Mouse (Mus musculus): ENCODE measurements around the gene Pigyl. TPM values are rescaled to one million over a fixed set of nuclear protein-coding genes. Genes with fewer than 3 reads are reported as not detected.
A peak's percentile ranks its signal among the peaks of the same experiment; 100 is the strongest.

The Pigyl gene
- polyA plus RNA-seq (2016; fragmentation: Nextera tagmentation; extraction: Ambion mirVana), result 57.8 and 60.3 TPM in 2 replicates

DNA sequence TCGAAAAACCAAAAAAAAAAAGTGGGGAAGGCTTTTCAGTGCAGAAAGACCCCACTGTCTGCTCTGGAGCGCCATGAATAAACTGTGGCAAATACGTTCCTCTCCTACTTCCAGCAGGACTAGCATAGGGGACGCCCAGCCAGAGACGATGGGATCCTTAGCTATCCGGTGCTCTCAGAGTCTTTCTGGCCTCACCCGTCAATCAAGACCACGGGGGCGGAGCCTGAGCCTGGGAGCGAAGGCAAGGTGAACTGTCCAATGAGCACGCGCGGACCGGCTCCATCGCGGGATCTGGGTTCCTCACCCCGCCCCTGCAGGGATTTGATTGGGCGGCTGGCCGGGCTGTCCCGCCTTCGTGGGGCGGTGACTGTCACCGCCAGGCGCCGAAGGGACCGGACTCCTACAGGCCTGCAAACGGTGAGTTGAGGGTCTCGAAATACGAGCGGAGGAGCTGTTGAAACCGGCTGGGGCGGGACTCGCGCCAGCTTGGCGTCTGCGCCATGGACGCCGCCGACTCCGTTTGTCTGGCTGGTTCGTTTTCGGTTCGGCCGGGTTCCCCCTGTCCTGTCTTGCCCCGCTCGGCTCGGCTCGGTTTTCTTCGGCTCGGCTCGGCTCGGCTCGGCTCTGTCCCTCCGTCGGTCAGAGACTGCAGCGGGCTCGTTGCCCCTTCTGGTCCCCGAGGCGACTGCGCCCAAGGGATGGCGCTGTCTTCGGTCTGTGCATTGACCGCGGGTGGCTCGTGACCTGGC is at the start of gene Pigyl:
Gene Pigyl (plus strand): TSS at position 350 of the 749 bp plus-strand sequence.
- Histone ChIP-seq H3K27ac (replicated peaks) (peak within 1 kb of the TSS; percentile 91), H3K36me3 (peaks cover 5% of the 10 kb centered on the region), H3K4me3 (peak within 1 kb of the TSS; percentile 74), H3K27me3 (ENCODE audit: low read depth, poor library complexity, severe bottlenecking) (peaks cover 12% of the 10 kb centered on the region), H3K4me1 (peaks cover 20% of the 10 kb centered on the region), H3K9me3 (replicated peaks) (no peaks in the 10 kb centered on the region)
- DNase-seq (ENCODE audit: low spot score), result peak; percentile 99
- 1% methylated on average over 65 of the region's 65 CpGs for WGBS

DNA sequence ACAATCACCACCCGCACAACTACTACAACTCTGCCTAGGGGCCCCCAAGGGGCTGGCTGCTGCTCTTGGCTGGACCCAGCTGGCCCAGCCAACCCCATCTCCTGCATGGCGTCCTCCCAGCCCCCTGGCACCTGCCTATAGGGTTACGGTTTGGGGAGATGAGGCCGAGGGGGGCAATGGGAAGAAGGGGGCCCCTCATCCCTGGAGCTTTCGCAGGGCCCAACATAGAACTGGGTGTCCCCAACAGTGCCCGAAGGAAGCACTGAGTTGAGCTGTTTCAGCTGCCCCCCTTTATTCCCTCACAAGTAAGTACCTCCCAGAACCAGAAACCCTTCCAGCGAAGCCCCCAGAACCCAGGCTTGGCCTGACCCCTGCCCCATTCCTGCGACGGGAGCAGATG is 48.5 kb upstream of the Pigyl start:
- H3K27me3 ChIP-seq (ENCODE audit: low read depth, poor library complexity, severe bottlenecking), result no peaks in the 10 kb centered on the region

DNA sequence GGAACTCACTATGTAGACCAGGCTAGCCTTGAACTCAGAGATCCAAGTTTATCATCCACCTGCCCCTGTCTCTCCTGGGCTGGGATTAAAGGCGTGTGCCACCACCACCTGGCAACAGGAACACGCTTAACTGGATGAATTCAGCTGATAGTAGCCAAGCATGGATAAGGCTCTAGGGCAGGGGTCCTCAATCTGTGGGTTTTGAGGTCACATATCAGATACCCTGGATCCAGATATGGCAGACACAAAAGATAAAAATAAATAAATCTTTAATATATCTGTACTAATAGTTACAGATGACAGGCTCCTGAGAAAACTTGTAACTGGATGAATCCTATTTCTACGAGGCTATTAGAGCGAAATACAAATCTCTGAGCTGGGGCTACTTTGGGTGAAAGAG is 41.0 kb upstream of the Pigyl start:
- Histone ChIP-seq H3K27ac (replicated peaks) (no peak overlapping the region), H3K36me3 (peaks cover 41% of the 10 kb centered on the region), H3K4me3 (peak overlapping the region; percentile 81), H3K9me3 (replicated peaks) (no peaks in the 10 kb centered on the region), H3K27me3 (ENCODE audit: low read depth, poor library complexity, severe bottlenecking) (no peaks in the 10 kb centered on the region), H3K4me1 (peaks cover 22% of the 10 kb centered on the region)
- DNase-seq (ENCODE audit: low spot score), result no peak
- 95% methylated on average over 4 of the region's 4 CpGs for WGBS

More for the DNA sequence above, 48.5 kb upstream of the Pigyl start:
- no peak overlapping the region for H3K4me3 ChIP-seq
- H3K9me3 ChIP-seq (replicated peaks), result no peaks in the 10 kb centered on the region
- H3K27ac ChIP-seq (replicated peaks), result no peak overlapping the region
- no peak for DNase-seq (ENCODE audit: low spot score)
- WGBS, result 90% methylated on average over 9 of the region's 9 CpGs
- peaks cover 44% of the 10 kb centered on the region for H3K36me3 ChIP-seq
- no peaks in the 10 kb centered on the region for H3K4me1 ChIP-seq

DNA sequence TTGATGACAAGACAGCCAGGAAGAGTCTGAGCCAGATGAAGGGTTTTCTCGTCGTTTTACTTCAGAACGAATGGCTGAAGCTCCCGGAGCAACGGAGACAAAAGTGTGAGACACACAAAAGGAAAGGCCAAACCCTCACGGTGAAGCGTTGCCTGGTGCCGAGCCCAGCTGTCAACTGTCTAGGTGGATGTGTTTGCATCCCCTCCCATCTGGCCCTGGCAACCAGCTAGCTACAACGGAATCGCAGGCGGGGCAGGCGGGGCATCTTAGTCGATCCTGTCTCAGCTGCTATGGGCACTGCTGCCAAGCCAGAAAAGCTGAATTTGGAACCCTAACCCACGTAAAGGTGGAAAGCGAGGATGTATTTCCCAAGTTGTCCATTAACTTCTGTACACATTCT is 40.6 kb upstream of the Pigyl start:
- Histone ChIP-seq H3K4me1 (peaks cover 22% of the 10 kb centered on the region), H3K36me3 (peaks cover 37% of the 10 kb centered on the region), H3K9me3 (replicated peaks) (no peaks in the 10 kb centered on the region), H3K4me3 (peak overlapping the region; percentile 81), H3K27me3 (ENCODE audit: low read depth, poor library complexity, severe bottlenecking) (no peaks in the 10 kb centered on the region), H3K27ac (replicated peaks) (peak overlapping the region; percentile 93)
- peak; percentile 38 for DNase-seq (ENCODE audit: low spot score)
- WGBS, result 33% methylated on average over 15 of the region's 15 CpGs

DNA sequence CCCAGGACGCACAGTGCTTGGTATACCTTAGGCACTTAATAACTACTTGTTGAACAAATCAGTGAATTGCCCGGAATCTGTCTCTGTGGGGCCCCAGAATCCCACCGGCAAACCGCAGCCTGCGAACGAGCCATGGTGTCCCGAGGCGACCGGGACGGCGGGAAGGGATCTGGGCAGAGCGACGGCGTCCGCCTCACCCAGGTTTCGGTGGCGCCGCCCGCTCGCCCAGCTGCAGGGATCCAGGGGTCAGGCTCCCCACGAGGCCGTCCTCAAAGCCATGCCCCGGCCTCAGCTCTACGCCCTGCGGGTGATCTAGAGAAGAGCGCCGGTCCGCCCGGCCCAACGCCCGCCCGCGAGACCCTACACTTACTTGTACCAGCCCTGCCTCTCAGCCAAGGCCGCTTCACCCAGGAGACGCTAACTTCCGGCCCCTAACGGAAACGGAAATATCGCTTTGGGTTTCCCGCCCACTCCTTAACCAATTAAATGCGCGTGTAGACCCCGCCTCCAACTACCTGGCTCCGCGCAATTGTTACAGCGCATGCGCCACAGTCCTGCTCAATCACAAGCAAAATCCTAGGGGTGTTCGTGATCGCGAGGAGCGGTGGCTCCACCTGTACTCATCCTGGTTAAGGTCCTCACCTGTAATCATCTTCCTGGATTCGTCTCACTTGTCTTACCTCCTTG is 39.8 kb upstream of the Pigyl start, which contains the start of gene Elof1:
Gene Elof1 (minus strand): TSS at position 433 of the 687 bp plus-strand sequence.
- under 1% methylated on average over 52 of the region's 52 CpGs for WGBS
- DNase-seq (ENCODE audit: low spot score), result peak; percentile 94
- H3K4me3 ChIP-seq, result peak within 1 kb of the TSS; percentile 81
- H3K27me3 ChIP-seq (ENCODE audit: low read depth, poor library complexity, severe bottlenecking), result no peaks in the 10 kb centered on the region
- peak within 1 kb of the TSS; percentile 93 for H3K27ac ChIP-seq (replicated peaks)
- H3K9me3 ChIP-seq (replicated peaks), result no peaks in the 10 kb centered on the region
- H3K4me1 ChIP-seq, result peaks cover 22% of the 10 kb centered on the region
- peaks cover 29% of the 10 kb centered on the region for H3K36me3 ChIP-seq

DNA sequence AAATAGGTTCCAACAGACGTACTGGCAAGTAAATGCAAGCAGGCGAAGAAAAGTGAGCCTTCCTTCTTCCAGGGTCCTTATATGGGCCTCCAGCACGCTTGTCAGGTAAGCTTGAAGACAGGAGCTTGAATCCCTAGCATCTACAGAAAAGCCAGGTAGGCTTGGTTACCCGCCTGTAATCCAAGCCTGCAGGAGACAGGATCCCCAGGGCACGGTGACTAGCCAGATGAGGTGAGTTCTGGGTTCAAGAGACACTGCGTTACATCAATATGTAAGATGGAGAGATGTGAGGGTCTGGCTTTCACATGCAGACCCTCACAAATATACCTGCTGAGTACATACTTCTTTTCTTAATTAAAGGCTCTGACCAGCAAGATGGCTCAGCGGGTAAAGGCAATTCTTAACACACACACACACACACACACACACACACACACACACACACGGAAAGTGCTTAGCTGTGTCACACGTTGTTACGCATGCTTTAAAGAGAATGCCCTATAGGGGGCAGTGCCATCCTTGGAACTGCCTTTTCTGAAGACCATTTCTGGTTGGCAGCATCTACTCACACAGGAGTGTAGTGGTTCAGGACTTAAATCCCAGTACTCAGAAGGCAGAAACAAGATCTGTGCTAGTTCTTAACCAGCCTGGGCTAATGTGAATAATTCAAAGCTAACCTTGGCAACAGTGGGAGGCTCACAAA is 38.7 kb upstream of the Pigyl start:
- Histone ChIP-seq H3K27ac (replicated peaks) (peak overlapping the region; percentile 93; the same call in 1 of the 2 replicates), H3K36me3 (peaks cover 18% of the 10 kb centered on the region), H3K27me3 (ENCODE audit: low read depth, poor library complexity, severe bottlenecking) (no peaks in the 10 kb centered on the region), H3K9me3 (replicated peaks) (no peaks in the 10 kb centered on the region), H3K4me1 (peaks cover 22% of the 10 kb centered on the region), H3K4me3 (peak overlapping the region; percentile 81)
- 49% methylated on average over 10 of the region's 10 CpGs for WGBS
- peak; percentile 37 for DNase-seq (ENCODE audit: low spot score)

DNA sequence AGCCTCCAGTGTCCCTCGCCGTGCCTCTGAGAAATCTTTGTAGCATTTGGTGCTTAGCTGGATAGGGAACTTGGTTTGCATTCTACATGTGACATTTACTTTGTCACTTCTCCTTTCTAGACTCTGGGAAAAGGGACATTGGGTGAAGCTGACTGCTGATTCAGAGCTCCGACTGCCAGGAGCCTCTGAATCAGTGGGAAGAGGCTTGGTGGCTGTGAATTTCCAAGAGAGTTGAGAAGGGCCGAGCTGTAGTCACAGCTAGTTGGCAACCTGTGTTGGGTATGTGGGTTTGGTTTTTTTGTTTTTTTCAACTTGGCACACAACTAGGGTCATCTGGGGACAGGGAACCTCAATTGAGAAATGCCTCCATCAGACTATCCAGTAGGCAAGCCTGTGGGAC is 37.1 kb upstream of the Pigyl start:
- Histone ChIP-seq H3K36me3 (peaks cover 3% of the 10 kb centered on the region; the same call in 1 of the 2 replicates), H3K4me3 (no peak overlapping the region), H3K9me3 (replicated peaks) (no peaks in the 10 kb centered on the region), H3K4me1 (peaks cover 22% of the 10 kb centered on the region), H3K27ac (replicated peaks) (no peak overlapping the region), H3K27me3 (ENCODE audit: low read depth, poor library complexity, severe bottlenecking) (no peaks in the 10 kb centered on the region)
- DNase-seq (ENCODE audit: low spot score), result no peak
- WGBS, result 94% methylated on average over 4 of the region's 4 CpGs

DNA sequence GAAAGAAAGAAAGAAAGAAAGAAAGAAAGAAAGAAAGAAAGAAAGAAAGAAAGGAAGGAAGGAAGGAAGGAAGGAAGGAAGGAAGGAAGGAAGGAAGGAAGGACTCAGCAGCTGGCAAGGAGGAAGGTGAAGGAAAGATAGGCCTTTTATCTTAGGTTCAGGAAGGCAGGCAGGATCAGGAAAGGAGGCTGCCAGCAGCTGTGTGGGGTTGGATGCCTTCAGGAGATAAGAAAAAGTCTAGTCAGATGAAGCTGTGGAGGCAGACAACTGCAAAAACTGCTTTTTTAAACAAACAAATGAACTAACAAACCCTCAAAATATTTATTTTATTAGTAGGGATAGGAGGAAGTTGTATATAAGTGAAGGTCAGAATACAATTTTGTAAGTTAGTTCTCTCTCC is 35.1 kb upstream of the Pigyl start:
- no peaks in the 10 kb centered on the region for H3K27me3 ChIP-seq (ENCODE audit: low read depth, poor library complexity, severe bottlenecking)
- H3K9me3 ChIP-seq (replicated peaks), result no peaks in the 10 kb centered on the region

DNA sequence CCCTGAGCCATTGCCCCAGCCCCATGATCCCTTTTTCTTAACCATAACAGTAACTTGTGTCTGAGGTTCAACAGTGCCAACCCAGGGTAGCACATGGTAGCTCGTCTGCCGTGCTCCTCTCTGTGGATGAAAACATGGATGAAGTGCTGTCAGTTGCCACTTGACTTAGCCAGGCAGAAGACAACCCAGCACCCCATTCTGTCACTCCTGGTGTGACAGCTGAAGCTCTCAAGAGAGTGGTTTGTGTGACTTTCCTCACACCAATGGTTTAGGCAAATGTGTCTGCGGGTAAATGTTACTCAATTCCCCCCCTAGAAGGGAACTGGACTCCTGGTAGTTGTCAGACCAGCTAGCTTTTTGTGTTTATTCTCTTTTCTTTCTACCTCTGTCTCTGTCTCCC is 34.6 kb upstream of the Pigyl start:
- Histone ChIP-seq H3K27ac (replicated peaks) (no peak overlapping the region), H3K27me3 (ENCODE audit: low read depth, poor library complexity, severe bottlenecking) (no peaks in the 10 kb centered on the region), H3K4me3 (no peak overlapping the region), H3K4me1 (peaks cover 7% of the 10 kb centered on the region), H3K36me3 (no peaks in the 10 kb centered on the region), H3K9me3 (replicated peaks) (no peaks in the 10 kb centered on the region)
- no peak for DNase-seq (ENCODE audit: low spot score)
- 86% methylated on average over 3 of the region's 3 CpGs for WGBS

More for the DNA sequence above, 35.1 kb upstream of the Pigyl start:
- Histone ChIP-seq H3K36me3 (no peaks in the 10 kb centered on the region), H3K4me1 (peaks cover 10% of the 10 kb centered on the region), H3K4me3 (no peak overlapping the region), H3K27ac (replicated peaks) (no peak overlapping the region)
- DNase-seq (ENCODE audit: low spot score), result no peak

DNA sequence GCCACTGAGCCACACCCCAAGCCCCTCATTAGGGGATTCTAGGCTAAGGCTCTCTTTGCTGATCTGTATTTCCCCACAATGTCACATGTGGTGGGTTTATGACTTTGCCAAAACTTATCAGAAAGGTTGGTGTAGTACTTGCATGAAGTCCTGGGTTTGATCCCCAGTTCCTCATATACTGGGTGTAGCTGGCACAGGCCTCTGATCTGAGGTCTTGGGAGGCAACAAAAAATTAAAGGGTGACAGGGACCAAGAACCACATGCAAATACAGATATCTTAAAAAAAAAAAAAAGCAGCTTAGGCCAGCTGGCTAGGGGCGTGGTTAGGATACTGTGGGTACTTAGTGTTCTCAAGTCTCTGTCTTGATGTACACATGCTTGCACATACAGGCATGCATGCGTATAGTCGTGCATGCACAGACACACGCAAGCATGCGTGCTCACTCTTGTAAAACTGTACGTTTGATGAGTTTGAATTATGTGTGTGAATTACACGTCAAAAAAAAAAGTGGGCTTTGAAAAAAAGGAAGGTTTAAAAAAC is 33.5 kb upstream of the Pigyl start:
- 88% methylated on average over 7 of the region's 7 CpGs for WGBS
- Histone ChIP-seq H3K9me3 (replicated peaks) (no peaks in the 10 kb centered on the region), H3K4me3 (no peak overlapping the region), H3K27me3 (ENCODE audit: low read depth, poor library complexity, severe bottlenecking) (no peaks in the 10 kb centered on the region), H3K4me1 (0 out of 2 replicates have a peak, but pooled peaks cover 7% of the 10 kb centered on the region), H3K27ac (replicated peaks) (no peak overlapping the region), H3K36me3 (no peaks in the 10 kb centered on the region)
- DNase-seq (ENCODE audit: low spot score), result no peak

DNA sequence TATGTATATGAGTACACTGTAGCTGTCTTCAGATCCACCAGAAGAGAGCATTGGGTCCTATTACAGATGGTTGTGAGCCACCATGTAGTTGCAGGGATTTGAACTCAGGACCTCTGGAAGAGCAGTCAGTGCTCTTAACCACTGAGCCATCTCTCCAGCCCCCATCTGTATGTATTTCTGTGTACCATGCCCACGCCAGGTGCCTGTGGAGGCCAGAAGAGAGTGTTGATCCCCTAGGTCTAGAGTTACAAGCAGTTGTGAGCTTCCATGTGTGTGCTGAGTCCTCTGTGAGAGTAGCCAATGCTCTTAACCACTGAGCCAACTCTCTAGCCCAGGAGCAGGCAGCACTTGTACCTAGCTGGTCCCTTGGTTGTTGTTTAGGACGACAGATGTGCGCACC is 32.5 kb upstream of the Pigyl start:
- no peaks in the 10 kb centered on the region for H3K36me3 ChIP-seq
- H3K27me3 ChIP-seq (ENCODE audit: low read depth, poor library complexity, severe bottlenecking), result 0 out of 2 replicates have a peak, but pooled peaks cover 2% of the 10 kb centered on the region
- H3K27ac ChIP-seq (replicated peaks), result no peak overlapping the region
- WGBS, result 91% methylated on average over 3 of the region's 3 CpGs
- DNase-seq (ENCODE audit: low spot score), result no peak
- no peaks in the 10 kb centered on the region for H3K9me3 ChIP-seq (replicated peaks)
- H3K4me3 ChIP-seq, result no peak overlapping the region
- 0 out of 2 replicates have a peak, but pooled peaks cover 7% of the 10 kb centered on the region for H3K4me1 ChIP-seq

DNA sequence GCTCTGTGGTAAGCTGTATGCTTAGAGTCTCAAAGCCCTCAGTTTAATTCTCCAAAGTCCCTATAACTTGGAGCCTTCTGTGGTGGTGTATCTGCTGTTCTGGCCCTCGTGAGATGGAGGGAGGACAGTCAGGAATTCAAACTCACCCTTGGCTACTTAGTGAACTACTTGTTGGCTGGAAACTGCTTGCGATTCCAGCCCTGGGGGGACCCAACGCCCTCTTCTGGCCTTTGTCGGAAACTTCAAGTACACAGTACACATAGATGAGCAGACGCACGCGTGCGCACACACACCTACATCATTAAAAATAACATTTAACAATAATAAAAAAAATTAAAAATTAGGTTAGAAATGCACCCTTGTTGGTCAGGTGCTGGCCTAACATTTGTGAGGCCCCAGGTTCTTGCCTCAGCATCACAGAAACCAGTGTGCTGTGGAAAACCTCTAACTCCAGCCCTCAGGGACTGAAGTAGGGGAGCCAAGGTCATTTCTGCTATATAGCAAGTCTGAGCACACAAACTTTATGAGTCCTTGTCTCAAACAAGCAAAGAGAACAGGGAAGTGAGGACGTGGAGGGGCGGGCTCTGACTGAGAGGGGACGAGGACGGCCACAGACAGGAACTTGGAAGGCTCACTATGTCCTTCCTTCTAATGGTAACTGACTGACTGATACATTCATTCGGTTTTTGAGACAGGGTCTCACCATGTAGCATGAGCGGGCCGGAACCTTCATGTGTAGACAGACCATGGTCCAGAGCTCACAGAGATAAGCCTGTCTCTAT is 31.2 kb upstream of the Pigyl start:
- Histone ChIP-seq H3K27ac (replicated peaks) (no peak overlapping the region), H3K36me3 (no peaks in the 10 kb centered on the region), H3K4me3 (no peak overlapping the region), H3K9me3 (replicated peaks) (no peaks in the 10 kb centered on the region), H3K4me1 (0 out of 2 replicates have a peak, but pooled peaks cover 7% of the 10 kb centered on the region), H3K27me3 (ENCODE audit: low read depth, poor library complexity, severe bottlenecking) (peaks cover 15% of the 10 kb centered on the region)
- WGBS, result 88% methylated on average over 15 of the region's 15 CpGs
- no peak for DNase-seq (ENCODE audit: low spot score)
